In the genomic region with DNA sequence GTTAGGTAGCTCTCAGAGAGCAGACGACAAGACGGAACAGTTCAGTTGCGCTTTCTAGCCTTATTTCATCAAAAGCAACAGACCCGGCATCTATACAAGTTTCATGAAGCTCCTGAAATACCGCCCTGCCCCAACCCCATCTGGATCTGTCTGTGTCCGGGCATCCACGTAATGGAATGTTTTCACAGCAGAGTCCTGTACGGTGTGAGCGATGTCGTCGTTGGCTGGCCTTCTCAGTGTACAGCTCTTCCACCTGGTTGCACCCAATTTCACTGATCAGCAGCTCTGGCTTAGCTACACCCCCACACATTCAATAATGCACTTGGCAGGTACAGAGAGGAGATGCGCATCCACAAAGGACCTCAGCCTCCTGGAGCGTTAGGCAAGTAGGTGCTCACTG, we compare ENCODE assay signal across 18 mouse cellular contexts.
DNase-seq lines count a peak whose midpoint lies in the region; TF ChIP-seq lines count a peak whose summit lies in the region.
"Had no signal": no experiment of that assay in that cellular context is flagged by ENCODE, and none has a peak within 500 bp of the region (broad histone marks: within the 10 kb centered on the region; RNA-seq: fewer than 3 reads in every experiment).

No protein-coding gene starts in this region.

- intact Hi-C loops in heart, postnatal 36 days (cut with DNase I), result no loop called here
- intact Hi-C loops in left cerebral cortex, postnatal 4 days (cut with DNase I), result no loop called here

- TF ChIP-seq POLR2A in brain, embryonic 14.5 days (IDR thresholded peaks at IDR 0.05; ENCODE audit: borderline replicate concordance, extremely low read depth, insufficient read depth, insufficient read length, poor library complexity, severe bottlenecking), result no peak

- DNase-seq in heart, adult 11 months, result peak; percentile 74
- no peak for DNase-seq in heart, postnatal 36 days
- peak; percentile 11 for DNase-seq in left cerebral cortex, postnatal 4 days
- DNase-seq in left cerebral cortex, adult 8-10 months (ENCODE audit: low spot score in 2 of 2), result no peak
- DNase-seq in Muller cell, postnatal 12 days (ENCODE audit: inconsistent ontology term), result peak; percentile 6
- peak; percentile 40 for DNase-seq in brain, embryonic 14.5 days (ENCODE audit: low read depth)
- DNase-seq: adrenal gland, adult 8-10 months; adrenal gland, postnatal 25 days; cerebellum, adult 2 months; cerebellum, adult 9-11 months; cerebellum, postnatal 36 days; embryo, embryonic 11 days; forebrain, postnatal 0 days; gastrocnemius, adult 2 months; gastrocnemius, postnatal 14 days; heart, adult 18-20 months; heart, postnatal 10 days; heart, postnatal 4 days had no signal

- no peak for TF ChIP-seq CTCF in brain, embryonic 14.5 days (IDR thresholded peaks at IDR 0.05; ENCODE audit: borderline replicate concordance, extremely low read depth, insufficient read depth, insufficient read length)

Comparison
In these comparisons a context has a peak if more than half of its experiments do, and no peak if none do; other contexts are left out.
1. DNase-seq: peak in heart, adult 11 months (single experiment), left cerebral cortex, postnatal 4 days (single experiment), Muller cell, postnatal 12 days (single experiment) and brain, embryonic 14.5 days (single experiment); none in heart, postnatal 36 days (0 of 2) and left cerebral cortex, adult 8-10 months (0 of 2).